Mouse (Mus musculus) neural tube, embryonic 11.5 days (tissue): ENCODE data around the gene Mta3. TPM values are rescaled to one million over a fixed set of nuclear protein-coding genes. Genes with fewer than 3 reads are reported as not detected.
"Not testable (repeated sequence)": the region's sequence is repeated elsewhere in the genome, so short reads cannot be mapped to it uniquely, and the experiment has no call there.

Source experiments
- ATAC-seq: fragments of 200-750 bp; cut with Nextera tagmentation; 2 replicates; pipeline ENCODE4 v1.8.0; 2017; ENCODE audit warnings: moderate number of reproducible peaks, mild to moderate bottlenecking, moderate TSS enrichment, moderate library complexity; ENCODE audit not compliant: insufficient read depth, low FRiP score, low TSS enrichment
- DNase-seq: peaks from one replicate; pipeline ENCODE4 v3.0.0-alpha.2; 2015; ENCODE audit warnings: low spot score
- H3K27ac ChIP-seq: fragments of 300-500 bp; sonication (generic); 2 replicates; pipeline ENCODE4 v1.5.1; 2014; ENCODE audit warnings: low read depth, mild to moderate bottlenecking, low read length
- H3K27me3 ChIP-seq: fragments of 300-500 bp; sonication (generic); 2 replicates; pipeline ENCODE4 v1.6.1; 2014; ENCODE audit warnings: mild to moderate bottlenecking, low read length, mixed read lengths; ENCODE audit not compliant: control insufficient read depth, insufficient read depth
- H3K36me3 ChIP-seq: fragments of 300-500 bp; sonication (generic); 2 replicates; pipeline ENCODE4 v1.6.1; 2014; ENCODE audit warnings: mild to moderate bottlenecking, low read length, moderate library complexity, mixed read lengths; ENCODE audit not compliant: control insufficient read depth, insufficient read depth
- H3K4me1 ChIP-seq: fragments of 300-500 bp; sonication (generic); 2 replicates; pipeline ENCODE4 v1.6.1; 2014; ENCODE audit warnings: low read length, mixed read lengths; ENCODE audit not compliant: control insufficient read depth, insufficient read depth
- H3K4me2 ChIP-seq: fragments of 300-500 bp; sonication (generic); 2 replicates; pipeline ENCODE4 v1.6.1; 2014; ENCODE audit warnings: low read depth, mild to moderate bottlenecking, moderate library complexity
- H3K4me3 ChIP-seq: fragments of 300-500 bp; sonication (generic); 2 replicates; pipeline ENCODE4 v1.5.1; 2014; ENCODE audit warnings: low read depth, low read length
- H3K9ac ChIP-seq: fragments of 300-500 bp; sonication (generic); 2 replicates; pipeline ENCODE4 v1.6.1; 2014; ENCODE audit warnings: mild to moderate bottlenecking, low read length
- H3K9me3 ChIP-seq: fragments of 300-500 bp; sonication (generic); 2 replicates; pipeline ENCODE4 v1.6.1; 2016; ENCODE audit warnings: low read length; ENCODE audit not compliant: control insufficient read depth
- WGBS: fragments of 180-500 bp; shearing (Covaris S2); extraction: QIAGEN DNeasy Blood & Tissue Kit; methylation state at CpG from one replicate; pipeline ENCODE4 v1.1.7; 2014; 5-methylcytosine and 5-hydroxymethylcytosine counted together
- polyA plus RNA-seq: library from polyadenylated mRNA; unstranded; fragments of >200 nt; fragmentation: Nextera tagmentation; extraction: Ambion mirVana; gene quantifications from 2 replicates; pipeline ENCODE4 v1.2.1, GENCODE M21; 2014

Gene Mta3
- polyA plus RNA-seq, 1 experiment from 2014 or later, result 37.3 TPM

GRCm38 (mm10) chr17:83706594-83707126, 697 bp downstream of the Mta3 start:
- no peaks in the 10 kb centered on the region for H3K27me3 ChIP-seq
- H3K9ac ChIP-seq, result peak overlapping the region; percentile 87
- H3K27ac ChIP-seq, result peak overlapping the region; percentile 62
- 1% methylated on average over 19 of the region's 19 CpGs for WGBS
- DNase-seq (peak; percentile 54), ATAC-seq (peak; percentile 58)
- H3K4me2 ChIP-seq, result peak overlapping the region; percentile 94
- H3K9me3 ChIP-seq, result no peaks in the 10 kb centered on the region
- no peaks in the 10 kb centered on the region for H3K36me3 ChIP-seq
- 0 out of 2 replicates have a peak, but pooled peaks cover 4% of the 10 kb centered on the region for H3K4me1 ChIP-seq
- H3K4me3 ChIP-seq, result peak overlapping the region; percentile 85

- Histone ChIP-seq H3K9me3 (no peaks in the 10 kb centered on the region), H3K27ac (no peak overlapping the region), H3K4me1 (0 out of 2 replicates have a peak, but pooled peaks cover 4% of the 10 kb centered on the region), H3K36me3 (no peaks in the 10 kb centered on the region), H3K4me2 (peak overlapping the region; percentile 11; the same call in 1 of the 2 replicates), H3K4me3 (no peak overlapping the region), H3K9ac (no peak overlapping the region), H3K27me3 (no peaks in the 10 kb centered on the region)
- ATAC-seq, result no peak
- WGBS, result 86% methylated on average over 4 of the region's 4 CpGs
- DNase-seq, result no peak
These were observed 1.4 kb downstream of the Mta3 start for GRCm38 (mm10) chr17:83707372-83707771.

GRCm38 (mm10) chr17:83707846-83708245, 1.9 kb downstream of the Mta3 start:
- Histone ChIP-seq H3K27me3 (no peaks in the 10 kb centered on the region), H3K4me1 (0 out of 2 replicates have a peak, but pooled peaks cover 4% of the 10 kb centered on the region), H3K27ac (no peak overlapping the region), H3K9ac (no peak overlapping the region), H3K4me2 (no peak overlapping the region), H3K9me3 (no peaks in the 10 kb centered on the region), H3K36me3 (no peaks in the 10 kb centered on the region), H3K4me3 (no peak overlapping the region)
- DNase-seq (no peak), ATAC-seq (no peak)
- 95% methylated on average over 6 of the region's 6 CpGs for WGBS

GRCm38 (mm10) chr17:83708256-83708655, 2.3 kb downstream of the Mta3 start:
- 92% methylated on average over 10 of the region's 10 CpGs for WGBS

GRCm38 (mm10) chr17:83708891-83709290, 2.9 kb downstream of the Mta3 start:
- no peak overlapping the region for H3K4me2 ChIP-seq
- H3K9me3 ChIP-seq, result no peaks in the 10 kb centered on the region
- no peak overlapping the region for H3K9ac ChIP-seq
- no peak for ATAC-seq
- WGBS, result 92% methylated on average over 6 of the region's 6 CpGs
- no peak for DNase-seq
- H3K4me1 ChIP-seq, result 0 out of 2 replicates have a peak, but pooled peaks cover 4% of the 10 kb centered on the region
- no peak overlapping the region for H3K4me3 ChIP-seq
- H3K27me3 ChIP-seq, result no peaks in the 10 kb centered on the region
- no peak overlapping the region for H3K27ac ChIP-seq
- H3K36me3 ChIP-seq, result no peaks in the 10 kb centered on the region

More at GRCm38 (mm10) chr17:83708256-83708655, 2.3 kb downstream of the Mta3 start:
- H3K27ac ChIP-seq, result no peak overlapping the region
- 0 out of 2 replicates have a peak, but pooled peaks cover 4% of the 10 kb centered on the region for H3K4me1 ChIP-seq
- H3K36me3 ChIP-seq, result no peaks in the 10 kb centered on the region
- ATAC-seq (no peak), DNase-seq (no peak)
- no peak overlapping the region for H3K4me2 ChIP-seq
- no peak overlapping the region for H3K9ac ChIP-seq
- no peaks in the 10 kb centered on the region for H3K9me3 ChIP-seq
- H3K4me3 ChIP-seq, result no peak overlapping the region
- no peaks in the 10 kb centered on the region for H3K27me3 ChIP-seq

- H3K4me3 ChIP-seq, H3K4me1 ChIP-seq, H3K9me3 ChIP-seq, H3K27ac ChIP-seq, ATAC-seq, H3K27me3 ChIP-seq, H3K9ac ChIP-seq, DNase-seq, H3K36me3 ChIP-seq, H3K4me2 ChIP-seq: not testable (repeated sequence)
- 92% methylated on average over 3 of the region's 3 CpGs for WGBS
These were observed 3.6 kb downstream of the Mta3 start for GRCm38 (mm10) chr17:83709517-83709916.

GRCm38 (mm10) chr17:83710639-83711038, 4.7 kb downstream of the Mta3 start:
- Histone ChIP-seq H3K36me3 (no peaks in the 10 kb centered on the region), H3K9me3 (no peaks in the 10 kb centered on the region), H3K27ac (no peak overlapping the region), H3K4me3 (no peak overlapping the region), H3K27me3 (no peaks in the 10 kb centered on the region), H3K4me1 (no peaks in the 10 kb centered on the region), H3K4me2 (no peak overlapping the region), H3K9ac (no peak overlapping the region)
- 95% methylated on average over 8 of the region's 8 CpGs for WGBS
- DNase-seq (no peak), ATAC-seq (no peak)

- no peak for DNase-seq
- Histone ChIP-seq H3K9me3 (no peaks in the 10 kb centered on the region), H3K4me1 (no peaks in the 10 kb centered on the region), H3K4me2 (no peak overlapping the region), H3K9ac (no peak overlapping the region), H3K27me3 (no peaks in the 10 kb centered on the region), H3K36me3 (peaks cover under 1% of the 10 kb centered on the region), H3K27ac (no peak overlapping the region), H3K4me3 (no peak overlapping the region)
- ATAC-seq, result no peak
- 89% methylated on average over 9 of the region's 9 CpGs for WGBS
These were observed 6.4 kb downstream of the Mta3 start for GRCm38 (mm10) chr17:83712341-83712740.

- H3K27ac ChIP-seq, result no peak overlapping the region
- 90% methylated on average over 12 of the region's 12 CpGs for whole genome bisulfite sequencing
These were observed 14.5 kb downstream of the Mta3 start for GRCm38 (mm10) chr17:83720449-83720848.

More at GRCm38 (mm10) chr17:83720449-83720848, 14.5 kb downstream of the Mta3 start:
- Histone ChIP-seq H3K9me3 (no peaks in the 10 kb centered on the region), H3K4me2 (no peak overlapping the region), H3K9ac (no peak overlapping the region), H3K4me1 (no peaks in the 10 kb centered on the region), H3K36me3 (peaks cover 4% of the 10 kb centered on the region), H3K4me3 (no peak overlapping the region), H3K27me3 (no peaks in the 10 kb centered on the region)
- no peak for ATAC-seq
- DNase-seq, result no peak
